Mouse (Mus musculus): ENCODE results near the gene Gltpd2.

DNA sequence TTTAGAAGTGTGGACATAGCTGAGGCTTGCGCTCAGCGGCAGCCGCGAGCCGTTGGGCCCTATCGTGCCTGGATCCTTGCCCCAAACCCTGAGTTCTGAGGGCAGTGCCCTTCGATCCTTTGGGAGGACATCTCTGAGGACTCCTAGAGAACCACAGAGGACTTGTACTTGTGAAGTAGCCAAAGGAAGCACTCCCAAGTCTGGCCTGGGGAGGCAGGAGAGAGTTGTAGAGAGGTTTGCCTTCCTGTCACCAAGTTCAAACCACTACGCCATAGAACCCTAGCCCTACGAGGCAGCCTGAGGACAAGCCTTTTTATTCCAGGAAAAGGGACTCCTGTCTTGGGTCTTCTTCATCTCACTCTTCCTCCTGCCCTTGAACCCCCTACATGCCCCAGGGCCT, 38.5 kb downstream of the Gltpd2 start:
- TF ChIP-seq CTCF (IDR thresholded peaks at IDR 0.05; ENCODE audit: low read depth, low read length): no peak
- TF ChIP-seq POLR2A (IDR thresholded peaks at IDR 0.05; ENCODE audit: borderline replicate concordance, low read depth, low read length): no peak

All from bone marrow macrophage, adult 2 months (primary cell).